Mouse (Mus musculus) kidney, adult 2 months (tissue): Measurements from ENCODE around the gene Zcchc13. TPM values are rescaled to one million over a fixed set of nuclear protein-coding genes. Genes with fewer than 3 reads are reported as not detected.

Source experiments
- DNase-seq: peaks from one replicate; pipeline ENCODE4 v3.0.0; 2021
- H3K27ac ChIP-seq: fragments of 200-500 bp; 2 replicates; pipeline ENCODE4 v1.5.1; 2012; ENCODE audit warnings: low read depth, low read length, control low read depth, inconsistent platforms; ENCODE audit not compliant: insufficient read depth
- H3K27me3 ChIP-seq: fragments of 200-500 bp; replicated peaks from 2 replicates; pipeline ENCODE4 v1.6.1; 2012; ENCODE audit warnings: mild to moderate bottlenecking, moderate library complexity, low read length, inconsistent platforms; ENCODE audit not compliant: control insufficient read depth, insufficient read depth
- H3K36me3 ChIP-seq: fragments of 200-500 bp; 2 replicates; pipeline ENCODE4 v1.6.1; 2012; ENCODE audit warnings: mild to moderate bottlenecking, moderate library complexity, low read length, inconsistent platforms; ENCODE audit not compliant: control insufficient read depth, insufficient read depth
- H3K4me1 ChIP-seq: fragments of 200-500 bp; 2 replicates; pipeline ENCODE4 v1.6.1; 2011; ENCODE audit warnings: low read length; ENCODE audit not compliant: control insufficient read depth, insufficient read depth
- H3K4me3 ChIP-seq: fragments of 200-500 bp; 2 replicates; pipeline ENCODE4 v1.5.1; 2011; ENCODE audit warnings: mild to moderate bottlenecking, low read depth, low read length, control low read depth; ENCODE audit not compliant: insufficient read depth
- CTCF ChIP-seq: fragments of 200-500 bp; conservative IDR thresholded peaks from 2 replicates; pipeline ENCODE4 v1.5.1; 2011; ENCODE audit warnings: low read depth, mild to moderate bottlenecking, control low read depth, low read length, moderate library complexity, mixed read lengths; ENCODE audit not compliant: insufficient read depth, insufficient read length
- POLR2A ChIP-seq: fragments of 200-500 bp; IDR thresholded peaks from one replicate; pipeline ENCODE4 v1.6.1; 2011; ENCODE audit warnings: low read depth, low read length, control low read depth
- WGBS: fragments of 180-500 bp; shearing (Covaris S2); methylation state at CpG from one replicate; pipeline ENCODE4 v1.1.7; 2018; 5-methylcytosine and 5-hydroxymethylcytosine counted together
- polyA plus RNA-seq: library from polyadenylated mRNA; depleted of rRNA; stranded (reverse); fragments of >200 nt; gene quantifications from 2 replicates; pipeline ENCODE4 v1.2.3, GENCODE M21; 2012; rRNA removed

The Zcchc13 gene
- polyA plus RNA-seq: 0.09 and 0.19 TPM in 2 replicates

- H3K4me3 ChIP-seq: no peak within 1 kb of the TSS
These were observed at the start of gene Zcchc13 for GRCm38 (mm10) chrX:103630303-103630702. Gene Zcchc13, plus strand, starts transcription at chrX:103630586.

GRCm38 (mm10) chrX:103584262-103584661, 46.1 kb upstream of the Zcchc13 start:
- WGBS: 63% methylated on average over 1 of the region's 1 CpGs
- H3K4me1 ChIP-seq: no peaks in the 10 kb centered on the region
- no peak overlapping the region for H3K4me3 ChIP-seq
- no peaks in the 10 kb centered on the region for H3K27me3 ChIP-seq
- DNase-seq: peak; percentile 2
- H3K27ac ChIP-seq: no peak overlapping the region
- TF ChIP-seq CTCF: no peak
- TF ChIP-seq POLR2A: no peak
- no peaks in the 10 kb centered on the region for H3K36me3 ChIP-seq

More at GRCm38 (mm10) chrX:103630303-103630702, at the start of gene Zcchc13:
- Histone ChIP-seq H3K27ac (no peak within 1 kb of the TSS), H3K4me1 (no peaks in the 10 kb centered on the region), H3K36me3 (no peaks in the 10 kb centered on the region), H3K27me3 (no peaks in the 10 kb centered on the region)
- 93% methylated on average over 12 of the region's 12 CpGs for WGBS
- no peak for DNase-seq
- no peak for TF ChIP-seq CTCF
- TF ChIP-seq POLR2A: no peak

GRCm38 (mm10) chrX:103592056-103592455, 38.3 kb upstream of the Zcchc13 start:
- WGBS: 29% methylated on average over 6 of the region's 6 CpGs
- no peaks in the 10 kb centered on the region for H3K36me3 ChIP-seq
- peaks cover 2% of the 10 kb centered on the region; the same call in 1 of the 2 replicates for H3K4me1 ChIP-seq
- peak overlapping the region; percentile 76; the same call in 1 of the 2 replicates for H3K27ac ChIP-seq
- H3K27me3 ChIP-seq: no peaks in the 10 kb centered on the region
- no peak for TF ChIP-seq CTCF
- no peak for TF ChIP-seq POLR2A
- no peak overlapping the region for H3K4me3 ChIP-seq
- peak; percentile 41 for DNase-seq

- no peak for DNase-seq
- Histone ChIP-seq H3K4me1 (no peaks in the 10 kb centered on the region), H3K27me3 (no peaks in the 10 kb centered on the region), H3K4me3 (no peak overlapping the region), H3K27ac (no peak overlapping the region), H3K36me3 (peaks cover 2% of the 10 kb centered on the region; the same call in 1 of the 2 replicates)
- WGBS: 97% methylated on average over 5 of the region's 5 CpGs
- TF ChIP-seq CTCF: no peak
- no peak for TF ChIP-seq POLR2A
These were observed 27.8 kb upstream of the Zcchc13 start for GRCm38 (mm10) chrX:103602553-103602952.

- TF ChIP-seq POLR2A (no peak), CTCF (no peak)
- H3K36me3 ChIP-seq: peaks cover 3% of the 10 kb centered on the region; the same call in 1 of the 2 replicates
- no peaks in the 10 kb centered on the region for H3K27me3 ChIP-seq
- WGBS: 91% methylated on average over 5 of the region's 5 CpGs
- no peak overlapping the region for H3K4me3 ChIP-seq
- no peak overlapping the region for H3K27ac ChIP-seq
- no peak for DNase-seq
- H3K4me1 ChIP-seq: no peaks in the 10 kb centered on the region
These were observed 26.2 kb upstream of the Zcchc13 start for GRCm38 (mm10) chrX:103604211-103604610.

- no peak for DNase-seq
- Histone ChIP-seq H3K27me3 (no peaks in the 10 kb centered on the region), H3K4me3 (no peak overlapping the region), H3K36me3 (peaks cover 1% of the 10 kb centered on the region; the same call in 1 of the 2 replicates), H3K4me1 (no peaks in the 10 kb centered on the region), H3K27ac (no peak overlapping the region)
- WGBS: 78% methylated on average over 8 of the region's 8 CpGs
- no peak for TF ChIP-seq CTCF
- no peak for TF ChIP-seq POLR2A
These were observed 24.9 kb upstream of the Zcchc13 start for GRCm38 (mm10) chrX:103605473-103605872.

- Histone ChIP-seq H3K4me3 (no peak overlapping the region), H3K27ac (no peak overlapping the region), H3K27me3 (no peaks in the 10 kb centered on the region), H3K4me1 (no peaks in the 10 kb centered on the region), H3K36me3 (peaks cover 3% of the 10 kb centered on the region; the same call in 1 of the 2 replicates)
- TF ChIP-seq POLR2A (no peak), CTCF (no peak)
- no peak for DNase-seq
- WGBS: 96% methylated on average over 5 of the region's 5 CpGs
These were observed 20.0 kb upstream of the Zcchc13 start for GRCm38 (mm10) chrX:103610401-103610800.

GRCm38 (mm10) chrX:103611462-103611861, 18.9 kb upstream of the Zcchc13 start:
- no peaks in the 10 kb centered on the region for H3K27me3 ChIP-seq
- DNase-seq: no peak
- WGBS: 94% methylated on average over 2 of the region's 2 CpGs
- H3K4me1 ChIP-seq: no peaks in the 10 kb centered on the region
- TF ChIP-seq CTCF (no peak), POLR2A (no peak)
- H3K36me3 ChIP-seq: peaks cover 3% of the 10 kb centered on the region; the same call in 1 of the 2 replicates
- H3K4me3 ChIP-seq: no peak overlapping the region
- no peak overlapping the region for H3K27ac ChIP-seq
